Mouse (Mus musculus) MEL (cell line): ENCODE measurements at regions not wholly inside any gene's neighbourhood (a gene's known extent, or its start where the extent isn't known, plus 50 kb on each side); places are given as distances from the start of the nearest gene placed in this dataset.

Experiments used
- DNase-seq: peaks from one replicate; pipeline ENCODE4 v3.0.0; 2011; ENCODE audit warnings: low read depth, low spot score
- H3K27ac ChIP-seq: 2 replicates; pipeline ENCODE4 v1.5.1; 2012; ENCODE audit warnings: low read depth, mild to moderate bottlenecking, control low read depth, low read length, moderate library complexity; ENCODE audit not compliant: control insufficient read depth
- H3K27me3 ChIP-seq, 2 experiments: fragments of 150-350 bp in 1 of 2; sonication (generic) in 1 of 2; 2 replicates each; pipeline ENCODE4 v1.6.1; 2012; ENCODE audit warnings: low read length in 2 of 2, mild to moderate bottlenecking in 2 of 2, improper control_type of control experiment in 1 of 2, moderate library complexity in 1 of 2; ENCODE audit not compliant: insufficient read depth in 2 of 2, control insufficient read depth in 1 of 2
- H3K36me3 ChIP-seq, 2 experiments: 2 replicates each; pipeline ENCODE4 v1.6.1; 2012 to 2014; ENCODE audit warnings: low read length in 2 of 2, improper control_type of control experiment in 1 of 2, inconsistent platforms in 1 of 2, mild to moderate bottlenecking in 1 of 2; ENCODE audit not compliant: insufficient read depth in 2 of 2, control insufficient read depth in 1 of 2
- H3K4me1 ChIP-seq, 2 experiments: fragments of 150-350 bp in 1 of 2; sonication (generic) in 1 of 2; 2 replicates each; pipeline ENCODE4 v1.6.1; 2012; ENCODE audit warnings: low read length in 2 of 2, improper control_type of control experiment in 1 of 2, mild to moderate bottlenecking in 1 of 2; ENCODE audit not compliant: insufficient read depth in 2 of 2, control insufficient read depth in 1 of 2
- H3K4me3 ChIP-seq, 2 experiments: fragments of 150-350 bp in 1 of 2; sonication (generic) in 1 of 2; 2 replicates each; pipeline ENCODE4 v1.5.1; 2012; ENCODE audit warnings: low read depth in 2 of 2, low read length in 2 of 2, mild to moderate bottlenecking in 2 of 2, moderate library complexity in 2 of 2, control low read depth in 1 of 2, improper control_type of control experiment in 1 of 2; ENCODE audit not compliant: control insufficient read depth in 1 of 2, insufficient read depth in 1 of 2
- H3K79me2 ChIP-seq: 2 replicates; pipeline ENCODE4 v1.6.1; 2012; ENCODE audit warnings: mild to moderate bottlenecking, low read length, moderate library complexity; ENCODE audit not compliant: control insufficient read depth, poor library complexity, insufficient read depth
- H3K9ac ChIP-seq: 2 replicates; pipeline ENCODE4 v1.6.1; 2012; ENCODE audit warnings: low read depth, mild to moderate bottlenecking, control low read depth, low read length, moderate library complexity; ENCODE audit not compliant: control insufficient read depth, poor library complexity, severe bottlenecking
- H3K9me3 ChIP-seq: fragments of 150-350 bp; sonication (generic); replicated peaks from 2 replicates; pipeline ENCODE4 v1.6.1; 2012; ENCODE audit warnings: mild to moderate bottlenecking, low read length, improper control_type of control experiment, moderate library complexity; ENCODE audit not compliant: insufficient read depth
- BHLHE40 ChIP-seq: IDR thresholded peaks from 2 replicates; pipeline ENCODE4 v1.6.1; 2012; ENCODE audit warnings: low read depth, mild to moderate bottlenecking, inconsistent platforms, low read length, improper control_type of control experiment, borderline replicate concordance
- CHD1 ChIP-seq: IDR thresholded peaks from 2 replicates; pipeline ENCODE4 v1.6.1; 2012; ENCODE audit warnings: low read depth, mild to moderate bottlenecking, inconsistent platforms, low read length, improper control_type of control experiment
- CHD2 ChIP-seq: IDR thresholded peaks from 2 replicates; pipeline ENCODE4 v1.6.1; 2011; ENCODE audit warnings: low read length, improper control_type of control experiment
- CTCF ChIP-seq, 3 experiments: IDR thresholded peaks in 2 of 3; conservative IDR thresholded peaks in 1 of 3; 2 replicates each; pipeline ENCODE4 v1.5.1; 2011 to 2012; ENCODE audit warnings: low read length in 3 of 3, low read depth in 2 of 3, mild to moderate bottlenecking in 2 of 3, improper control_type of control experiment in 1 of 3, inconsistent platforms in 1 of 3, mixed read lengths in 1 of 3, moderate library complexity in 1 of 3; ENCODE audit not compliant: control insufficient read depth in 1 of 3, insufficient read depth in 1 of 3, poor library complexity in 1 of 3, severe bottlenecking in 1 of 3
- E2F4 ChIP-seq: IDR thresholded peaks from 2 replicates; pipeline ENCODE4 v1.6.1; 2011; ENCODE audit warnings: low read depth, low read length, improper control_type of control experiment, borderline replicate concordance
- ELF1 ChIP-seq: IDR thresholded peaks from 2 replicates; pipeline ENCODE4 v1.6.1; 2014; ENCODE audit warnings: low read depth, mild to moderate bottlenecking, inconsistent platforms, low read length, improper control_type of control experiment, moderate library complexity
- EP300 ChIP-seq, 2 experiments: IDR thresholded peaks; 2 replicates each; pipeline ENCODE4 v1.6.1; 2011; ENCODE audit warnings: improper control_type of control experiment in 2 of 2, low read length in 2 of 2, low read depth in 1 of 2, mild to moderate bottlenecking in 1 of 2
- GABPA ChIP-seq: IDR thresholded peaks from 2 replicates; pipeline ENCODE4 v1.6.1; 2012; ENCODE audit warnings: low read depth, mild to moderate bottlenecking, inconsistent platforms, low read length, improper control_type of control experiment, moderate library complexity
- GATA1 ChIP-seq: IDR thresholded peaks from 2 replicates; pipeline ENCODE4 v1.6.1; 2011; ENCODE audit warnings: low read depth, low read length, improper control_type of control experiment
- HCFC1 ChIP-seq: IDR thresholded peaks from 2 replicates; pipeline ENCODE4 v1.6.1; 2012; ENCODE audit warnings: low read depth, mild to moderate bottlenecking, inconsistent platforms, low read length, improper control_type of control experiment, moderate library complexity
- JUND ChIP-seq: IDR thresholded peaks from 2 replicates; pipeline ENCODE4 v1.6.1; 2011; ENCODE audit warnings: low read depth, mild to moderate bottlenecking, improper control_type of control experiment, low read length
- MAFK ChIP-seq: IDR thresholded peaks from 2 replicates; pipeline ENCODE4 v1.6.1; 2011; ENCODE audit warnings: low read depth, mild to moderate bottlenecking, low read length, improper control_type of control experiment, borderline replicate concordance
- MAX ChIP-seq: IDR thresholded peaks from 2 replicates; pipeline ENCODE4 v1.6.1; 2011; ENCODE audit warnings: low read length, improper control_type of control experiment
- MAZ ChIP-seq: IDR thresholded peaks from 2 replicates; pipeline ENCODE4 v1.6.1; 2012; ENCODE audit warnings: low read depth, mild to moderate bottlenecking, inconsistent platforms, low read length, improper control_type of control experiment
- MEF2A ChIP-seq: IDR thresholded peaks from 2 replicates; pipeline ENCODE4 v1.6.1; 2014; ENCODE audit warnings: low read depth, mild to moderate bottlenecking, inconsistent platforms, low read length, improper control_type of control experiment; ENCODE audit not compliant: poor library complexity, insufficient replicate concordance, severe bottlenecking; ENCODE audit errors: extremely low read depth
- MXI1 ChIP-seq: IDR thresholded peaks from 2 replicates; pipeline ENCODE4 v1.6.1; 2011; ENCODE audit warnings: mild to moderate bottlenecking, low read depth, low read length, improper control_type of control experiment
- MYB ChIP-seq: IDR thresholded peaks from 2 replicates; pipeline ENCODE4 v1.6.1; 2011; ENCODE audit warnings: mild to moderate bottlenecking, low read depth, low read length, improper control_type of control experiment
- MYC ChIP-seq: IDR thresholded peaks from 2 replicates; pipeline ENCODE4 v1.6.1; 2011; ENCODE audit warnings: low read depth, mild to moderate bottlenecking, low read length, improper control_type of control experiment, moderate library complexity
- NELFE ChIP-seq: IDR thresholded peaks from 2 replicates; pipeline ENCODE4 v1.6.1; 2011; ENCODE audit warnings: low read depth, low read length, improper control_type of control experiment
- NRF1 ChIP-seq: IDR thresholded peaks from 2 replicates; pipeline ENCODE4 v1.6.1; 2014; ENCODE audit warnings: low read depth, mild to moderate bottlenecking, inconsistent platforms, low read length, improper control_type of control experiment, moderate library complexity; ENCODE audit not compliant: poor library complexity, insufficient read depth, severe bottlenecking
- POLR2AphosphoS5 ChIP-seq: IDR thresholded peaks from 2 replicates; pipeline ENCODE4 v1.6.1; 2012; ENCODE audit warnings: low read depth, borderline replicate concordance, mild to moderate bottlenecking, inconsistent platforms, low read length, moderate library complexity, mixed read lengths
- SIN3A ChIP-seq: IDR thresholded peaks from 2 replicates; pipeline ENCODE4 v1.6.1; 2012; ENCODE audit warnings: low read length, improper control_type of control experiment, inconsistent platforms
- SMC3 ChIP-seq: IDR thresholded peaks from 2 replicates; pipeline ENCODE4 v1.6.1; 2011; ENCODE audit warnings: low read depth, low read length, improper control_type of control experiment
- TAL1 ChIP-seq: IDR thresholded peaks from 2 replicates; pipeline ENCODE4 v1.6.1; 2012; ENCODE audit warnings: mild to moderate bottlenecking, inconsistent platforms, low read length, moderate library complexity, mixed read lengths
- TBP ChIP-seq: IDR thresholded peaks from 2 replicates; pipeline ENCODE4 v1.8.0; 2011; ENCODE audit warnings: low read depth, low read length, improper control_type of control experiment
- UBTF ChIP-seq: IDR thresholded peaks from 2 replicates; pipeline ENCODE4 v1.6.1; 2012; ENCODE audit warnings: low read depth, mild to moderate bottlenecking, inconsistent platforms, low read length, improper control_type of control experiment, moderate library complexity, borderline replicate concordance; ENCODE audit not compliant: insufficient read depth
- USF1 ChIP-seq: IDR thresholded peaks from 2 replicates; pipeline ENCODE4 v1.6.1; 2014; ENCODE audit warnings: low read depth, mild to moderate bottlenecking, inconsistent platforms, low read length, improper control_type of control experiment, moderate library complexity
- USF2 ChIP-seq, 2 experiments: IDR thresholded peaks; 2 replicates each; pipeline ENCODE4 v1.6.1; 2011 to 2012; ENCODE audit warnings: improper control_type of control experiment in 2 of 2, low read length in 2 of 2, borderline replicate concordance in 1 of 2, inconsistent platforms in 1 of 2, low read depth in 1 of 2, mild to moderate bottlenecking in 1 of 2; ENCODE audit not compliant: insufficient read depth in 1 of 2
- ZKSCAN1 ChIP-seq: IDR thresholded peaks from 2 replicates; pipeline ENCODE4 v1.6.1; 2012; ENCODE audit warnings: low read depth, mild to moderate bottlenecking, inconsistent platforms, low read length, improper control_type of control experiment, moderate library complexity
- ZNF384 ChIP-seq: IDR thresholded peaks from 2 replicates; pipeline ENCODE4 v1.6.1; 2012; ENCODE audit warnings: low read depth, mild to moderate bottlenecking, inconsistent platforms, low read length, improper control_type of control experiment

DNA sequence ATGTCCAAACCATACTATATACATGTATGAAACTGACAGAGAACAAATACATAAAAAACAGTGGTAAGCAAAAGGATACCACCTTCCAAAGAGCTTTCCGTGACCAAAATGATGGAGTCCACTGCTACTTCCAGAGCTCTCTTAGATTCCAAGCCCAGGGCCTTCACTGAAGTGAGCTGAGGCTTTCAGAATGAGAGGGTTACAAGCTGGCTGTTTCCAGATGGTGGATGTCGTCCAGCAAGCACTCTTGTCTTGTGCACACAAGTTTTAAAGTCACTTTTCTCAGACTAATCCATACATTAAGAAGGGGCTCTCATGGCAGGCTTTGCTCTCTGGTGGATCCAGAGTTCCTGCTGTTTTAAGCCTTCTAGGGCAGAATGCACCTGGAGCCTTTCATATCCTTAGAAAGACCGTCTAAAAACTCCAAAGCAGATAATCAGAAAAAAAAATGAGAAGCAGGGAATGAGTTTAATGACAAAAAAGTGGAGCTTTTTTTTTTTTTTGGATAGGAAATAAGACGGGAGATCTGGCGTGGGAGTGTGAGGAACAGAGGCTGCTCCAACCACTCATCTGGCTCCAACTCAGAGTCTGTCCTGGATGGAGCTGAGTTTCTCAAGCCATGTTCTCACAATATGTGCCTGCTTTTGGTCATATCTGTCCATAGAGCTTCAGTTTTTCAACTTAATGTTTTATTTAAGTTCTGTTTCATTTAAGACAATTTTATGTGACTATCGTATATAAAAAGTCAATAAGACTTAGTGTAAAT is 281.9 kb upstream of the Mmadhc start:
- H3K79me2 ChIP-seq, result no peaks in the 10 kb centered on the region
- no peaks in the 10 kb centered on the region for H3K36me3 ChIP-seq
- H3K9ac ChIP-seq, result no peak overlapping the region
- H3K27ac ChIP-seq, result no peak overlapping the region
- TF ChIP-seq MAFK (no peak), CHD2 (no peak), TBP (no peak), MYB (no peak), USF1 (no peak), ZKSCAN1 (no peak), GABPA (no peak), CHD1 (no peak), MAZ (no peak), UBTF (no peak), MXI1 (no peak), CTCF (IDR thresholded peaks at IDR 0.05 in 2 of 3, conservative IDR thresholded peaks at IDR 0.05 in 1 of 3; ENCODE audit: control insufficient read depth in 1 of 3, insufficient read depth in 1 of 3, low read depth in 2 of 3, low read length in 3 of 3, poor library complexity in 1 of 3, severe bottlenecking in 1 of 3) (no peak), NRF1 (no peak), EP300 (IDR thresholded peaks at IDR 0.05; ENCODE audit: low read depth in 1 of 2, low read length in 2 of 2) (no peak), GATA1 (no peak), TAL1 (no peak), USF2 (IDR thresholded peaks at IDR 0.05; ENCODE audit: borderline replicate concordance in 1 of 2, insufficient read depth in 1 of 2, low read depth in 1 of 2, low read length in 2 of 2) (no peak), E2F4 (no peak), ELF1 (no peak)
- no peak for DNase-seq
- no peak overlapping the region for H3K4me3 ChIP-seq
- H3K27me3 ChIP-seq, result no peaks in the 10 kb centered on the region
- H3K4me1 ChIP-seq, result no peaks in the 10 kb centered on the region
- H3K9me3 ChIP-seq, result no peaks in the 10 kb centered on the region

GRCm38 (mm10) chr2:50577736-50578135 is 281.1 kb upstream of the Mmadhc start:
- TF ChIP-seq MEF2A (no peak), MYC (no peak), MXI1 (no peak), ZKSCAN1 (no peak), SMC3 (no peak), TBP (no peak), BHLHE40 (no peak), UBTF (no peak), ZNF384 (no peak), HCFC1 (no peak), USF1 (no peak), NRF1 (no peak), E2F4 (no peak), NELFE (no peak), JUND (no peak), MYB (no peak), SIN3A (no peak), MAX (no peak), POLR2AphosphoS5 (no peak)

More at GRCm38 (mm10) chr2:50577736-50578135, 281.1 kb upstream of the Mmadhc start:
- Histone ChIP-seq H3K36me3 (no peaks in the 10 kb centered on the region), H3K4me3 (no peak overlapping the region), H3K27me3 (no peaks in the 10 kb centered on the region), H3K27ac (no peak overlapping the region), H3K9ac (no peak overlapping the region), H3K9me3 (no peaks in the 10 kb centered on the region), H3K4me1 (no peaks in the 10 kb centered on the region), H3K79me2 (no peaks in the 10 kb centered on the region)
- no peak for DNase-seq
